Mouse (Mus musculus) embryonic fibroblast, embryonic 13.5 days (primary cell): ENCODE measurements around the gene Gcsh.

ENCODE experiments used
- CTCF ChIP-seq: IDR thresholded peaks from 2 replicates; pipeline ENCODE4 v1.5.1; 2011; ENCODE audit warnings: mild to moderate bottlenecking, control low read depth, low read length, moderate library complexity, borderline replicate concordance; ENCODE audit not compliant: insufficient read depth
- POLR2A ChIP-seq: IDR thresholded peaks from 2 replicates; pipeline ENCODE4 v1.6.1; 2011; ENCODE audit warnings: low read depth, mild to moderate bottlenecking, control low read depth, low read length, moderate library complexity

DNA sequence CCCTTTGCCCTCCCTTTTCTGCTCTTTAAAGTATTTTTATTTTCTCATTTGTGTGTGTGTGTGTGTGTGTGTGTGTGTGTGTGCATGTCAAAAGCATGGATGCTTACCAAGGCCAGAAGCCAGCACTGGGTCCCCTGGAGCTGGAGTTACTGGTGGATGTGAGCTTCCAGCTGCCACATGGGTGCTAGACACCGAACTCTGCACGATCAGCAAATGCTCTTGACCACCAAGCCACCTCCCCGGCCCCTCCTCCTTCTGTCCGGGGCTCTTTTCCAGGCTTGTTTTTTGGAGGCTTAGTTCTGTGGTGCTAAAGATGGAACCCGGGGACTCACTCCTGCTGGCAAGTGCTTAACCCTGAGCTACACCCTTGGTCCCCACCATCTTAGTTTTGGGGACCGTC is 46.5 kb downstream of the Gcsh start:
- TF ChIP-seq POLR2A: no peak
- TF ChIP-seq CTCF: no peak
